Mouse (Mus musculus) neural tube, embryonic 13.5 days (tissue): ENCODE results near the gene Cela1. TPM values are rescaled to one million over a fixed set of nuclear protein-coding genes. Genes with fewer than 3 reads are reported as not detected.
A peak's percentile ranks its signal among the peaks of the same experiment; 100 is the strongest.

ENCODE experiments used
- ATAC-seq: fragments of 200-750 bp; cut with Nextera tagmentation; 2 replicates; pipeline ENCODE4 v1.8.0; 2017; ENCODE audit warnings: low read depth, mild to moderate bottlenecking, moderate TSS enrichment, moderate library complexity
- H3K27ac ChIP-seq: fragments of 300-500 bp; sonication (generic); replicated peaks from 2 replicates; pipeline ENCODE4 v1.5.1; 2015; ENCODE audit warnings: moderate library complexity, mild to moderate bottlenecking, inconsistent platforms
- H3K27me3 ChIP-seq: fragments of 300-500 bp; sonication (generic); 2 replicates; pipeline ENCODE4 v1.6.1; 2015; ENCODE audit warnings: mild to moderate bottlenecking, inconsistent platforms
- H3K36me3 ChIP-seq: fragments of 300-500 bp; sonication (generic); 2 replicates; pipeline ENCODE4 v1.6.1; 2015; ENCODE audit warnings: mild to moderate bottlenecking, inconsistent platforms
- H3K4me1 ChIP-seq: fragments of 300-500 bp; sonication (generic); replicated peaks from 2 replicates; pipeline ENCODE4 v1.6.1; 2015; ENCODE audit warnings: inconsistent platforms
- H3K4me2 ChIP-seq: fragments of 300-500 bp; sonication (generic); 2 replicates; pipeline ENCODE4 v1.6.1; 2015; ENCODE audit warnings: inconsistent platforms, mild to moderate bottlenecking, moderate library complexity
- H3K4me3 ChIP-seq: fragments of 300-500 bp; sonication (generic); 2 replicates; pipeline ENCODE4 v1.5.1; 2015; ENCODE audit warnings: mild to moderate bottlenecking, inconsistent platforms
- H3K9ac ChIP-seq: fragments of 300-500 bp; sonication (generic); 2 replicates; pipeline ENCODE4 v1.6.1; 2015; ENCODE audit warnings: moderate library complexity, mild to moderate bottlenecking, inconsistent platforms
- H3K9me3 ChIP-seq: fragments of 300-500 bp; sonication (generic); 2 replicates; pipeline ENCODE4 v1.6.1; 2016; ENCODE audit warnings: inconsistent platforms
- WGBS: fragments of 180-500 bp; shearing (Covaris S2); methylation state at CpG from one replicate; pipeline ENCODE4 v1.1.7; 2015; 5-methylcytosine and 5-hydroxymethylcytosine counted together
- polyA plus RNA-seq: library from polyadenylated mRNA; unstranded; fragments of >200 nt; fragmentation: Nextera tagmentation; extraction: Ambion mirVana; gene quantifications from 2 replicates; pipeline ENCODE4 v1.2.1, GENCODE M21; 2015

Gene Cela1
- polyA plus RNA-seq: 1.2 and 2.5 TPM in 2 replicates

GRCm38 (mm10) chr15:100687430-100687971, at the start of gene Cela1:
Cela1 (minus strand) TSS chr15:100687921.
- Histone ChIP-seq H3K27me3 (peaks cover 8% of the 10 kb centered on the region; the same call in 1 of the 2 replicates), H3K9ac (no peak within 1 kb of the TSS), H3K27ac (no peak within 1 kb of the TSS), H3K4me2 (peak within 1 kb of the TSS; percentile 25; the same call in 1 of the 2 replicates), H3K36me3 (no peaks in the 10 kb centered on the region), H3K4me3 (no peak within 1 kb of the TSS), H3K9me3 (peaks cover 11% of the 10 kb centered on the region), H3K4me1 (peaks cover 10% of the 10 kb centered on the region)
- 75% methylated on average over 8 of the region's 8 CpGs for WGBS
- ATAC-seq: no peak

- Histone ChIP-seq H3K4me1 (no peaks in the 10 kb centered on the region), H3K9me3 (no peaks in the 10 kb centered on the region), H3K9ac (no peak overlapping the region), H3K4me3 (no peak overlapping the region), H3K27ac (no peak overlapping the region), H3K4me2 (no peak overlapping the region), H3K36me3 (no peaks in the 10 kb centered on the region), H3K27me3 (peaks cover 13% of the 10 kb centered on the region)
- ATAC-seq: no peak
- 86% methylated on average over 9 of the region's 9 CpGs for WGBS
Observed at GRCm38 (mm10) chr15:100735953-100736300, 48.2 kb upstream of the Cela1 start.

GRCm38 (mm10) chr15:100735095-100735952, 47.6 kb upstream of the Cela1 start:
- 80% methylated on average over 14 of the region's 15 CpGs for WGBS

GRCm38 (mm10) chr15:100732580-100732979, 44.9 kb upstream of the Cela1 start:
- Histone ChIP-seq H3K4me3 (no peak overlapping the region), H3K9me3 (no peaks in the 10 kb centered on the region), H3K9ac (no peak overlapping the region), H3K4me1 (peaks cover 11% of the 10 kb centered on the region), H3K36me3 (no peaks in the 10 kb centered on the region), H3K27me3 (peaks cover 47% of the 10 kb centered on the region), H3K27ac (no peak overlapping the region), H3K4me2 (no peak overlapping the region)
- 33% methylated on average over 5 of the region's 5 CpGs for WGBS
- ATAC-seq: no peak

More at GRCm38 (mm10) chr15:100735095-100735952, 47.6 kb upstream of the Cela1 start:
- ATAC-seq: no peak
- no peak overlapping the region for H3K27ac ChIP-seq
- no peaks in the 10 kb centered on the region for H3K4me1 ChIP-seq
- no peaks in the 10 kb centered on the region for H3K36me3 ChIP-seq
- H3K4me3 ChIP-seq: no peak overlapping the region
- H3K9ac ChIP-seq: no peak overlapping the region
- no peaks in the 10 kb centered on the region for H3K9me3 ChIP-seq
- H3K4me2 ChIP-seq: no peak overlapping the region
- H3K27me3 ChIP-seq: peaks cover 19% of the 10 kb centered on the region

DNA sequence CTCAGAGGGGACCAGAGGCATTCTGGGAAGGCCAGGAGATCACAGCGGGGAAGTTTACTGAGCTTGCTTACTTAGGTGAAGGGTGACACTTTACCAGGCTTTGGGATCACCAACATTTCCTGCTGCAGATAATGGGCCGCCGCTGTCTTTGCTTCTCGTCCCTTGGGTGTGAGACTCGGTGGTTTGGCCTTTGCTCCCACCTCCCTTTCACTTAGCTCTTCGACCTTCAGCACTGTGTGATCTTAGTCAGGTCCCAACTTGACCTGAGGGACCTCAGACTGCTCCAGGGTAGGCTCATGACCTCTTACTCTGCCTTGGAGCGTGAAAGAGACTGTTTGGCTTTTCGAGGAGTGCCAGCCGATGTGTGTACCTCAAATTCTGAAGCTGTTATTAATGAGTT, 43.4 kb upstream of the Cela1 start:
- Histone ChIP-seq H3K27ac (no peak overlapping the region), H3K9me3 (no peaks in the 10 kb centered on the region), H3K4me1 (peaks cover 11% of the 10 kb centered on the region), H3K9ac (no peak overlapping the region), H3K36me3 (no peaks in the 10 kb centered on the region), H3K4me3 (no peak overlapping the region), H3K27me3 (peaks cover 58% of the 10 kb centered on the region), H3K4me2 (no peak overlapping the region)
- ATAC-seq: no peak
- 57% methylated on average over 9 of the region's 9 CpGs for WGBS

GRCm38 (mm10) chr15:100729281-100729985, 41.7 kb upstream of the Cela1 start, which contains the start of gene Galnt6:
Galnt6 (minus strand) TSS chr15:100729376.
- H3K4me1 ChIP-seq: peaks cover 11% of the 10 kb centered on the region
- H3K4me3 ChIP-seq: peak within 1 kb of the TSS; percentile 36
- no peak for ATAC-seq
- WGBS: 5% methylated on average over 45 of the region's 57 CpGs
- H3K4me2 ChIP-seq: peak within 1 kb of the TSS; percentile 60
- no peak within 1 kb of the TSS for H3K27ac ChIP-seq
- H3K9ac ChIP-seq: peak within 1 kb of the TSS; percentile 50
- no peaks in the 10 kb centered on the region for H3K9me3 ChIP-seq
- H3K36me3 ChIP-seq: no peaks in the 10 kb centered on the region
- H3K27me3 ChIP-seq: peaks cover 58% of the 10 kb centered on the region

GRCm38 (mm10) chr15:100728586-100728985, 40.9 kb upstream of the Cela1 start:
- Histone ChIP-seq H3K4me3 (peak overlapping the region; percentile 36), H3K9ac (peak overlapping the region; percentile 50; the same call in 1 of the 2 replicates), H3K9me3 (no peaks in the 10 kb centered on the region), H3K4me1 (peaks cover 11% of the 10 kb centered on the region), H3K36me3 (no peaks in the 10 kb centered on the region), H3K4me2 (peak overlapping the region; percentile 60), H3K27me3 (peaks cover 58% of the 10 kb centered on the region), H3K27ac (no peak overlapping the region)
- 24% methylated on average over 9 of the region's 9 CpGs for WGBS
- ATAC-seq: no peak

DNA sequence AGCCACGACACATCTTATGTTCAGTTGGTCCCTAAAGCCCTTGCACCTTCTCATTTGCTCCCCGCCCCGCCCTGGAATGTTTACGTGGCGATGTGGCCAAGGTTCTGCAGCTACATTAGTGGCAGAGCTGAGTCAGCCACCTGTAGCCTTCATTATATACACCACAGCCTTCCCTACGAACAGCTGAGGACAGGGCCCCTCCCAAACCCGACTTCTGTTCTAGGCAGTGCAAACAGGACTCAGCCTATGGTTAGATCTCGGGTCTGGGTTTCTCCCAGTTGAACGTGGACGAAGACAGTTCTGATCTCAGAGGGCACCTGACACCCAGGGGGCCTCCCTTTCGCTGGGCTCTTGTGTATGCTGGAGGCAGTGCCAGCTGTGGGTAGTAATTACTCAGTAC, 40.1 kb upstream of the Cela1 start:
- H3K4me3 ChIP-seq: no peak overlapping the region
- no peak overlapping the region for H3K9ac ChIP-seq
- no peaks in the 10 kb centered on the region for H3K36me3 ChIP-seq
- peaks cover 58% of the 10 kb centered on the region for H3K27me3 ChIP-seq
- 85% methylated on average over 11 of the region's 11 CpGs for WGBS
- H3K9me3 ChIP-seq: no peaks in the 10 kb centered on the region
- ATAC-seq: no peak
- H3K4me2 ChIP-seq: no peak overlapping the region
- peaks cover 11% of the 10 kb centered on the region for H3K4me1 ChIP-seq
- H3K27ac ChIP-seq: no peak overlapping the region

DNA sequence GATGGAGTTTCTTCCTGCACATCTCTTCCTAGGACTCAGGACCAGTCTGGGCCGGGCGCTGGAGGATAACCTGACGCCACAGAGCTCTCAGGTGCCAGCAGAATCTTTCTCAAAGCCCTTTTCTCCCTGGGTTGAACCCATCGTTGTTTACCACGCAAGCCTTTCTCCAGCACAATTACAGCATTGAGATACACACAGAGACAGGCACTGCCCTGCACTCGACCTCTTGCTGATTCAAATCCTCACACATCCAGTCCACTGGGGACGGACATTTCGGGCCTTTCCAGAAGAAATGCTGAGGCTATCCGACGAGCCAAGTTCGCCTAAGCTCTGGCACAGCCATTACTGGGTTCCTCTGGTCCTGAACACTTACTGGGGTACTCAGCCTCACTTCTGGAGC, 39.0 kb upstream of the Cela1 start:
- no peak for ATAC-seq
- WGBS: 82% methylated on average over 11 of the region's 11 CpGs

DNA sequence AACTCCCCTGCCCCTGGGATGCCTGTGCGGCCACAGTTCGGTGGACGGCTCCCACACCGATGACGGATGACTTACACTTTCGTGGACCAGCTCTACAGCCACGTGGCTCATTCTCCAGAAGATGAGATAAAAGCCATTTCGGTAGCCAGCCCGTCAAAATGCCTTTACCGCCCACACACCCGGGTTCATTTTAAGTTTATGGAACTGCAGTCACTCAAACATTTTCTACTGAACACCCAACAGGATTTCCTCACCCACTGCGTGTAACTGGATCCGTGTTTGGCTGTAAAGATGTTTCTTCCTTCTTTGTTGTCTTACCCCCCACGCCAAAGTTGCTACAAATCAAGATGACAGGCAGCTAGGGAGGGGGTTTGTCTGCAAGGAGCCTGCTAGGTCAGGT, 35.8 kb upstream of the Cela1 start:
- no peaks in the 10 kb centered on the region for H3K4me1 ChIP-seq
- no peak overlapping the region for H3K27ac ChIP-seq
- ATAC-seq: no peak
- no peak overlapping the region for H3K4me3 ChIP-seq
- 77% methylated on average over 14 of the region's 14 CpGs for WGBS
- H3K36me3 ChIP-seq: no peaks in the 10 kb centered on the region
- no peak overlapping the region for H3K9ac ChIP-seq
- H3K9me3 ChIP-seq: no peaks in the 10 kb centered on the region
- peaks cover 20% of the 10 kb centered on the region for H3K27me3 ChIP-seq
- H3K4me2 ChIP-seq: no peak overlapping the region

More for the DNA sequence above, 39.0 kb upstream of the Cela1 start:
- Histone ChIP-seq H3K4me1 (peaks cover 11% of the 10 kb centered on the region), H3K27me3 (peaks cover 52% of the 10 kb centered on the region), H3K4me3 (no peak overlapping the region), H3K9me3 (no peaks in the 10 kb centered on the region), H3K9ac (no peak overlapping the region), H3K27ac (no peak overlapping the region), H3K4me2 (no peak overlapping the region), H3K36me3 (no peaks in the 10 kb centered on the region)

DNA sequence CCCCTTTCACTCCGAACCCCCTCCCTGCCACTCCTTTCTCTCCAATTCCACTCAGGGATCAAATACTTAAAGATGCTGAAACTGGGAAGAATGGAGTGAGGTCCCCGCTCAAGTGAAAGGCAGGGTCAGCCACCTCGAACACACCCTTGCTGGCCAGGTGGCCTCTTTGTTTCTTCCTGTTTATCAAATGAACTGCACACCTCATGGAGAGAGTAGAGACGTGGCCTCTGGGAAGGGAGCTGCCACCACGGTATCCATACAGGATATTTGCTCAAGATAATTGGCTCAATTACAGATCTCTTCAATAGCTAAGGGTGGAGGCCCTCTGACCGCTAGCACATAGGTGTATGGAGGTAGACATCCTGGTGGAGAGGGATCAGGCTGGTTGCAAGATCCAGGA, 34.8 kb upstream of the Cela1 start:
- H3K27me3 ChIP-seq: peaks cover 11% of the 10 kb centered on the region
- H3K9me3 ChIP-seq: no peaks in the 10 kb centered on the region
- no peaks in the 10 kb centered on the region for H3K4me1 ChIP-seq
- no peak overlapping the region for H3K4me2 ChIP-seq
- no peak overlapping the region for H3K4me3 ChIP-seq
- H3K27ac ChIP-seq: no peak overlapping the region
- no peaks in the 10 kb centered on the region for H3K36me3 ChIP-seq
- no peak overlapping the region for H3K9ac ChIP-seq
- 81% methylated on average over 6 of the region's 6 CpGs for WGBS
- ATAC-seq: no peak

DNA sequence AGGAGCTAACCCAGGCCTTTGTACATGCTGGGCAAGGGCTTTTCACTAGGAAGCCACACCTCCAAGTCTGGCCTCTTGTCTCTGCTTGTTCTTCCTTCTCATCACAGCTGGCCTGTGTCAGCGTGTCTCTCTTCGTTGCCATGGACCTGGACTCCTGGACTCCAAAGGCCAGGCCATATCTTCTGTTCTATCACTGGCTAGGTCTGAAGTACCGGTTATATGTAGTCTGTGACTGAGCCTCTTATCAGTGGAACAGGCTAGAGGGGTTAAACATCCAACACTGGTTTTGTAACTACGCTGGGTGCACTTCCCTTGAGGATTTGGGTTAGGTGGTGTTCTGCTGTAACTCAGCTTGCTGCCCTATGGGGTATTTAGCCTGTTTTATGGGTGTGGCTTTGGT, 34.3 kb upstream of the Cela1 start:
- Histone ChIP-seq H3K9me3 (no peaks in the 10 kb centered on the region), H3K4me2 (no peak overlapping the region), H3K27ac (no peak overlapping the region), H3K27me3 (peaks cover 5% of the 10 kb centered on the region), H3K36me3 (no peaks in the 10 kb centered on the region), H3K4me1 (no peaks in the 10 kb centered on the region), H3K9ac (no peak overlapping the region), H3K4me3 (no peak overlapping the region)
- 65% methylated on average over 4 of the region's 4 CpGs for WGBS
- no peak for ATAC-seq
